Mouse (Mus musculus) urinary bladder, postnatal 4 days (tissue): Measurements from ENCODE around the gene Nrp1.

Experiments used
- DNase-seq, 2 experiments: peaks; one replicate each; pipeline ENCODE4 v3.0.0; 2021 to 2022; ENCODE audit warnings: low spot score in 2 of 2

Nrp1 gene

DNA sequence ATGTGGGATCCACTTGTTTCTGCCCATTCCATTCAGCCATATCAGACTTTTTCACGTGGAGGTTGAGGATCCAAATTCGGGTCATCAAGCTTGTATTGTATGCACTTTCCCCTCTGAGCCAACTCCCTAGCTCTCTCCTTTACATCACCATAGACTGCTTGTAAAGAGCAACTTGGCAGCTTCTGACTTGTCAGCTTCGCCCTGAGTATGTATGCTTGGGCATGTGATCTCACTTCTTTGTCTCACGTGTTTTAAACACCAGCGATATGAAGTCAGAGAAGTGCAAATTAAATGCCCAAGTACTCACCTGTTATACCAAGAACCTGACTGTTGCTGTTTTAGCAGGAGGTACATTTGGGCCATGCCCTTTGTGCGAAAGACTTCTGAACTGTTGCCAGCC, 12.6 kb downstream of the Nrp1 start:
- no peak for DNase-seq

DNA sequence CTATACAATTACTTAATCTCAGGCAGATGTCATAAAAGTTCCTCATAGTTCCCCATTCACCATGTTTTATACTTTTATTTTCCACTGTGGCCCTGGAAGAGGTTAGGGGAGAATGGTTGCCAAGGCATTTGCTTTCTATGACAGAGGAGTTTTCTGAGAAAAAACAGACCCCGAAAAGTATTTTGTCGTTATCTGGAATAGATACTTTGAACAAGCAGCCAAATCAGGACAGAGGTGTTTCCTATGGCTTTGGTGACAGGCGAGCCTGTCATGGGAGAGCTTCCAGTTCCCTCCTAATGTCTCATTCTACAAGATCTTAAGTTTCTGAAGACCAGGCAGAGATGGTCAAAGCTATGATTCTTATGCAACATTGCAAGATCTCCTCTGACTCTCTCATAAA, 13.4 kb downstream of the Nrp1 start:
- DNase-seq = no peak

DNA sequence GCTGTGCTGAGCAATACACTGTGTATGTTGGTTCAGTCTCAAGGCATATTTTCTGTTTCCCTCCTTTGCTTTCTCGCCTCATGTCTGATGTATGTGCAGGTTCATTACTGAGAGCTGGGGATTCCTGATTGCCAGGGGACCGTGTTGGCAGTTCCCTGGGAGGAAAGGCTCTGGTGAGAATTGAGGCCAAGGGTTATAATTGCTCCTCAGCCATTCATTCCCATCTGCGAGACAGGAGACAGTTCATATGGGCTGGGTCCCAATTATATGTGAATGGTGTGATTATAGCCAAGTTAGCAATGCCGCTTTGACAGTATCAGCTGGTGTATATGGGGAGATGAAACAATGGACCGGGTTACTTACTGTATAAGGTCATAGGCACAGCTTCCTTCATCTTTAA, 14.3 kb downstream of the Nrp1 start:
- no peak for DNase-seq

DNA sequence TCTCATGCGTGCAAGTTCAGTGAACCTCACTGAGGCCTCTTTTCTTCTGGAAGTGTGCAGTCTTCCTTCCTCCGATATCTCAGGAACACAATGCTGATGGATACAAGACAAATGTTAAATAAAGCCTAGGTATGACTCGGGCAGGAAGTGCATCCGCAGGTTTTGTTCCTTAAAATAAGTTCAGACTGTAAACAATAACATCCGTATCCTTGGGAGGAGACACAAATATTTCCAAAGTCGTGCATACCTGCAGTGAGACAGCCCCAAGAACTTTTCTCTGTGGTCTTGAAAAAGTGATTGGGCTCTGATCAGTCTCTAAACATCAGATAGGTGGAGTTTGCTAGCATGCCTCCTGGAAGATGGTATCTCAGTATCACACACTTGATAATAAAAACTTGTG, 15.0 kb downstream of the Nrp1 start:
- no peak for DNase-seq

DNA sequence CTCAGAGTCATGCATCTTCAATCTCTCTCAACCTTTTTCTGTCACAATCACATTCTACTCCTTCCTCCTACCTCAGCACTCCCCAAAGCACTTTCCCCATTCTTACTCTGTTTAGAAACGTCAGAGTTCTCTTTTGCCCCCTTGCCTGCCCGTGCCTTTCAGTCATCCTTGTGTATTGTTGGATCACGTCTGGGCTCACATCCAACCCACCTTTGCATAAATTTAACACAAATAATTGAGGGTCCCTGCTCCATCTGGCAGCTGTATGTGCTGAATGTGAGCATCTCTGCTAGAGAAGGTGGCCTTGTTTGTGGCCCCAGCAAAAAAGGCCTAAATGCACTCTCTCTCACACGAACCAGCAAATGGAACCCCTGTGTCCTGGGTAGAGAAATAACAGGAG, 16.9 kb downstream of the Nrp1 start:
- DNase-seq = no peak

DNA sequence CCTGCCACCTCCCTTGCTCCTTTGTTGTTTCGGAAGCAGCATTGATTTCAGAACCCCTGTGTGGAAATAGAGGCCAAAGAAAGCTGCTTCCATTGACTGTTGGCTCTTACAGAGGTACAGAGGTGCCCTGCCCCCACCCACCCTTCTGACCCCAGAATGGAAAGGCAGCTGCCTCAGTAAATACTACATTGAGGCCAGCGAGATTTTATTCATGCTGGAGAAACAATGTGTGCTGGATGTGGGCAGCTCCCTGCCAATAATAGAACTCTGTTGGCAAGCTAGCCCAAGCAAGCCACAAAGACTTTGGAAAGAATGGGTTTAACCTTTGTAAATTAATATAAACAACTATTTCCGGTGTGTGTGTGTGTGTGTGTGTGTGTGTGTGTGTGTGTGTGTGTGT, 24.8 kb downstream of the Nrp1 start:
- no peak for DNase-seq

DNA sequence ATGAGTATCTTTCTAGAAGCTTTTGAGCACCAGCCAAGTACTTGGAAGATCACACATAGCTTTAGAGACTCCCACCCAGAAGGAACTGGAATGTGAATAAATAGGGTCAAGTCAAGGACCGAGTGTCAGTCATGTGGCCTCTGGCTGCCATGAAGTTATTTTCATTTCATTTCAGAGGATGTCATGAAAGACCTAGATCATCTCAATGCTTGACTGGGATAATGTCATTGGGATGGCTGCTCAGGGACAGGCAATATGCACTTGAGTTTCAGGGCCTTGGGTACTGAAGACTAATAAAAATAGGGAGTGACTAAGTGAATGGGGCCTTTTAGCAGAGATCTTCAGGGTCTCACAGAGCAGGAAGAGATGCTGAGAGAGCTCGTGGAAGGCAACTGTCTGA, 26.0 kb downstream of the Nrp1 start:
- no peak for DNase-seq

DNA sequence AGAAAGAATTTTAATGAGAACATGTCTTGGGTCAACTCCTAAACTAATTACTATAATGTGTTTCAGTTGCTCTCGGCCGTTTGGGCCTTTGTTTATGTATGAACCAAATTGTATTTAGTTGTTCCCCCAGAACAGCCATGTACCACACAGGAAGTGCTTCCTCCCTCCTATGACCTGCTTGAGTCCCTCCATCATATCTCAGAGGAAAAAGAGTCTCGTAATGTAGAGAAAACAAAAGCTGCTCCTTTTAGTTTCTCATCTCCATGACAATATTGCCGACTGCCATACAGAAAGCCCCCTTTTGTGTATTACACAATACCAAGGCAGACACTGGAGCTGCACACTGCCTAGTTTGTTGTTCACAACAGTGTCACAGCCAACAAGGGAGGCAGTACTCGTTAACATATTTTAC, 26.5 kb downstream of the Nrp1 start:
- DNase-seq = no peak

DNA sequence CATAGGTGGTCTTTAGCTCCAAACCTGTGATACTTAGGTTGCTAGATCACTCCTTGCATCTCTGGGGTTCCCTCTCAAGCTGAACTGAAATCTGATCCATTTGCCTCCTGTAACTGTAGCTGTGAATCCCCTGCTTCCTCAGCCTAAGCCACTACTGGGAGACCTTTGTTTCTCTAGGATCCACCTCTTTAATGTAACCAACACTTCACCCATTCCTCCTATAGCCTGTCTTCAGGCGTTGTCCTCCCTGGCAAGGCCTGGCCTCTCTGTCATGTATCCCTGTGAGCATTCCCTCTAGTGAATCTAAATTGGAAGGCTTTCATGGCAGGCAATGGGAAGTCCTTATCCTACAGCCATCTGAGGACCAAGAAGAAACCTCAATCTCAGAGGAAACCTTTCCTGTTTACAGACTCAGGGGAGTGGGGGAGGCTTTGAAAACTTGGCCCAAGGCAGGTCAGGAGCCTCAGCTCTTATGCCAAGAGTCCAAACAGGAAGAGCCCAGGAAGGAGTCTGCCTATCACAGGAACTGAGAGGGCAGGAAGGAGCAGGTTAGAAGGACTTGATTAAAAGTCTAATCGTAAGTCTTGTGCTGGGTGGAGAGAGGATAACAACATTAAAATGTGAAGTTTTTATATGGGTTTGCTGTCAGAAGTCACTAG, 28.7 kb downstream of the Nrp1 start:
- no peak for DNase-seq

DNA sequence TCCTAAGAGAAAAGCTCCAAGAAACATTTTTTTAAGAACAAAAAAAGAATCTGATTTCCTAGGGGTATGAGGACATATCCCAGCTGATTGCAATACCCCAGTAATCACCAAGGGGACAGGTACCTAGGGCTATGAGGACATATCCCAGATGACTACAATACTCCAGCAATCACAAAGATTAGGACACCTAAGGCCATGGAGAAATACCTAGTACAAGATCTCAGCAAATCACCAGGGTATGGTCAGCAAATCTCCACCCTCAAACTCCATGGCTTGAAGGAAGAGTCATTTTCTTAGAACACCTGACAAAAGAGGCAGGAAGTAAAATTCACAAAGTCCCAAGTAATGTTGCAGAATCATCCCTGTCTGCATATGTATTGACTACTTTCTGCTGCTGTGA, 32.4 kb downstream of the Nrp1 start:
- DNase-seq = no peak

DNA sequence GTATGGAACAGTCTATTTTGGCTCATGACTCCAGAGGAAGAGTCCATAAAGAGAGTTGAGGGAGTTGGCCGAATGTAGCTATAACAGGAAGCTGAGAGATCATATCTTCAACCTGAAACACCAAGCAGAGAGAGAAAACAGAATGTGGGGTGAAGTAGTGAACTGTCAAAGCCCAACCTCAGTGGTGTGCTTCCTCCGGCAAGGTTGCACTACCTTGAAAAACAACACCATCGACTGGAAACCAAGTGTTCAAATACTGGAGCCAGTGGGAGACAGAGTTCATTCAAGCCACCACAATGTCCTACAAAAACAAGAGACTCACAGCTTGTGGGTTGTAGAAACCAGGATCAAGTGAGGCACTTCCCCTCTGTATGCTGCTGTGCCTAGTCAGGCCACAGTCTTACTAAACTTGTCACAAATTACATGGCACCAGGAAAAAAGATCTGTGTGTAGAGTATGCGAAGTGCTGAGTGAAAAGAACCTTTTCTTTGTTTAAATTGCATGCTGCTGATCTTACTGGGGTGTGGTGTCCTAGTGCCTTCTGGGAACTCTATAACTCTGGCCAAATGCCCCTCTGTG, 32.9 kb downstream of the Nrp1 start:
- no peak for DNase-seq

DNA sequence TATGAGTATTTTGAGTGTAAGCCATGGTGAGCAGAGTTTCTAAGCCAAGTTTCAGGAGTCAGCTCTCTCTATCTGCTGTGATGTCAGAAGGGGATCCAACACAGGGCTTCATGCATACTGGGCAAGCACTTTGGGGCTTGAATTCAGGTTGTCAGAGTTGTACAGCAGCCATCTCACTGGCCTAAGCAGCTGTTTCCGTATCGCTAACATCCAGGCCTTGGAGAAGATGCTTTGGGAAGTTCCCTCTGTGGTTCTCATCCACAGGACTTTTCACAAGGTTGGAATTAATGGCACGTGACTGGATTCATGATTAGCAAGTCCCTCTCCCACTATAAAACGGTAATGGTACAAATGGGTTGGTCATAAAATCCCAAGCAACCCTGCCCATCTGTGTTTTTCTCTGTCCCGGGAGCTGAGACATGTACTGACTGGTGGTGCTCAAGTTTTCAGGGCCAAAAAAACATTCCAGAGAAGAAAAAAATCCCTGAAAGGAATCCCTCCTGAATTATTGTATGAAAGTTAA, 36.3 kb downstream of the Nrp1 start:
- DNase-seq = no peak

DNA sequence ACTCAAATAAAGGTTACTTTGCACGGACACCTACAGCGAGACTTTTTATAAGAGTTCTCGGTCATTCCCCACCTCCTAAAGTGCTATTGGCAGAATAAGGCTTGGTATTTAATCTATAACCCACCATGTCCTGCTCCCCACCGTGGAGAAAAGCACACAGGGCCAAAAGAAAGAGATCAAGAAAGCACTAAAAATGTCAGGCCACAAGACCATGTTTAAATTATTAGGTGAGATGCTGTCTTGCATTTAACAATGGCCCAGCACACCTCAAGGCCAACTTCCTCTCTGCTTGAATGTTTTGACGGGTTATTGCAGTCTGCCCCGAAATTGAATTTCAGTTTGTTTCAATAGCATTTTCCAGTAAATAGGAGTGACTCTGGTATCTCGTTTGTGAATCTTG, 38.6 kb downstream of the Nrp1 start:
- DNase-seq = no peak

DNA sequence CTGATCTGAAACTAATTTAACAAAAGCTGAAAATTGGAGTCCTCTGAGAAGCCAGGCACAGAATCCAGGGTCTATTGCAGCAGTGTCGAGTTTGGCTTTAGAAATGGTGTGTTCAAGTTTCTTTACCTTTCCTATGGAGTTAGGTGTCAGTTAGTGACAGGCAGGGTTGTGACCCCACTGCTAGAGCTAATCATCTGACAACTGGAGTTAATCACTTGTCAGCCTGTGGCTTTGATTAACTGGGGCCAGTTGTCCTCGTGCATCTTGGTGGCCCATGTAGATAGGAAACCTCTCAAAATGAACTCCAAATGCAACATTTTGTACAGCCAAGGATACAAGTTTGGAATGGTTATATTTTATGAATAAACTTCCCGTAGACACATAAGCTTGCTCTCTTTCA, 39.0 kb downstream of the Nrp1 start:
- no peak for DNase-seq

DNA sequence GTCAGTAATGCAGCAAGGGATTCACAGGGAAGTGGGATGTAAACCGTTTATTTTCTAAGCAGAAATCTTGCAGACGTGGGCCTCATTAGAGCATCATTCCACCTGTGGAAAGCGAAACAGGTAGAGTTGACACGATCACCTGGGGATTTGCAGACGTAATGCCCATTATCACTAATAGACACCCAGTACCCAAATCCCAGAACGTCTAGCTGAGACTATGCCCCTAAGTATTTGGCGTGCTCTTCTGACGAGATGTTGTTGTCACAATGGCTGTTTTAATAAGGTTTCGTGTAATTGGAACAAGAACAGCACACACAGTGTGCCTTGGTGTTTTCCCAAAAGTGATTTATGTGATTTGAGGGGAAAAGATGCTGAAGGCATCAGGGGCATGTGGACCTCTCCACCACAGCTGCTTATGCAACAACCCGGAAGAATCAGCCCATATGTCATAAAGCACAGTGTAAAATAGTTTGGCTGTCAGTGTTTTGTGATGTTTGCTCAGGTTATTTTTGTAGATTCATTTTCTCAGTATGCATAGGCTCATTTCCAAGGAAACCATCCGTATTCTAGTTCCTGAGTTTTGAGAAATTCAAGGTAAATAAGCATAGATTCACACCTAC, 40.2 kb downstream of the Nrp1 start:
- no peak for DNase-seq

DNA sequence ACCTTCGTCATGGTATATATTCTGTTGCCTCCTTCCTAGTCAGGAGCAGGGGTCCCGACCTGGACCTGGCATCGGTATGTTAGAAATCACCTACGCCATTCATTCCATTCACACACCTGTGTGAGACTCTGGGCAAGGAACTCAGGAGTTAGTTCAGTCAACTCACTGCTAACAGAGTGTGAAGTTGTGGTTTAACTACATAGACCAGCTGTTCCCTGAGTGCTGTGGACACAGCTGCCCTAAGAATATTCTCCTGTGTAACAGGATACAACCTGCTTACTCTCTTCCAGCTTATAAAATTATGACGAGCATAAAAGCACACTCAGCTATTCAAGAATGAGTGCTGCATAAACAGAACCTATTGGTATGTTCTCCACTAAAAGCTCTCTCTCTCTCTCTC, 41.9 kb downstream of the Nrp1 start:
- DNase-seq = no peak

DNA sequence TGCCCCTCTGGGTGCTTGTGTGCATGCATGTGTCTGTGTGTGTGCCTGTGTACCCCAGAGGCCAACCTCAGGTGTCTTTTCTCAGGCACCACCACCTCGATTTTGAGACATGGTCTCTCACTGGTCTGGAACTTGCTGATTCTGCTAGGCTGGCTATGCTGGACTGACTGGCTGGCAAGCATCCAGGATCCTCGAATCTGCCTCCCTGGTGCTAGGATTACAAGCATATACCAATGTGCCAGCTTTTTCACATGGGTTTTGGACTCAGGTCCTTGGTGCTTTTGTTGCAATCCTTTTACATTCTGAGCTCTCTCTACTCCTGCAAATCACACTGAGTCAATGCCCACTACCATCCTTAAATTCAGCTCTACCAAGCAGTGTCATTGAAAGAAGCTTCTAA, 46.5 kb downstream of the Nrp1 start:
- DNase-seq = no peak

DNA sequence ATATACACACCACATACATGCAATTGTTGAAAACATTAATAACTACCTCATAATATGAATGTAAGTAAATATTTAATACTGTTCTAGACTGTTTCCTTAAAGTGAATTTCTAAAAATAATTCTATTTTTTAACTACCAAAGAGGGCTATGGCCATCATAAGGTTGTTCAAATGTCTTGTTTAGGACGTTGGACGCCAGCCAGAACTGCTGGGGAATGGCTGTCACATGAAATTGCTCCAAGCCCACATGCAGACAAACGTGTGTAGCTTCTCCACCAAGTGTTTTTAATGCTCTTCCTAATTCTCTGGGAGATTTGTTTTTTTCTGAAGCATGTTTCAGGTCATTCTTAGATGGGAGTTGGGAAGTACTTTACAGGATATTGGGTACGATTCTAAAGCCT, 55.0 kb downstream of the Nrp1 start:
- DNase-seq = no peak

DNA sequence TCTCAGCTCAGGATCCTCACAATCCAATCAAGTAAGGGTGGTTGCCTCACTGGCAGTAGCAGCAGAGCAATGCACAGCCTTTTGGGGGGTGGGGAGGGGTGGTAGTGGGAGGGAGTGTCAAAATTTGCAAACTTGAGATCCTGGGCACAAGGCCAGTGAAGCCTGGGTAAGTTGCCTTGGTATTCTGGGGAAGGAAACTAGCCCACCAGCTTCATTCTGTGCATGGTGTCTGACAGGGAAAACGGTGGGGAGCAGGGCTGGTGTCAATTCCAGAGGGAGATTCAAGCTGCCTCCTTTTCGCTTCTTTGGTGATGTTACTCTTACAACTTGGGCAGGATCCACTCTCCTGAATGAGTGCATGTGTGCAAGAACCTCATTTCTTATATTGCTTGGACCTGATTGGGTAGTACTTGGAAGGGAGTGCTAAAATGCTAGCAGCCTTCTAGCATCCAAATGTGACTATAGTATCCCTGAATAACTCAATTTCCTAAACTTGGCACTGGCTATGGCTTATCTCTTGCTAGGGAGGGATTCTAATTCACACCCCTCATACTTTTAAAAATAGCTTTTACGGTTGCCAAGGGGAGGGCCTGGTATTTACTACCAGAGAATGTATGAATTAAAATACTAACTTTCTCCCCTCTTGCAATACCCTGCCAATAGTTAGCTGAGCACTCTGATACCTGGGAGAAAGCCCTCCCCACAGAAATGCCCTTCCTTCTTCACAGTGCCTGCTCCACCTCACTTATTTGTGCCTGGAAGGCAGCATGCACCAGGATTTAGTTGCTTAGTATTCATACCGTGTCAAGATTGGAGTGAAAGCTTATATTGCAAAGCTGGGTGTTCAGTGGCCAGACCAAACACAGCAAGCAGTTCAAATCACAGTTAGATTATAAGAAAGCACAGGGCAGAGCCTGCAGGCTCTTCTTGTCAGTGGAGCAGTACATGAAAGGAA, 57.6 kb downstream of the Nrp1 start:
- no peak for DNase-seq

DNA sequence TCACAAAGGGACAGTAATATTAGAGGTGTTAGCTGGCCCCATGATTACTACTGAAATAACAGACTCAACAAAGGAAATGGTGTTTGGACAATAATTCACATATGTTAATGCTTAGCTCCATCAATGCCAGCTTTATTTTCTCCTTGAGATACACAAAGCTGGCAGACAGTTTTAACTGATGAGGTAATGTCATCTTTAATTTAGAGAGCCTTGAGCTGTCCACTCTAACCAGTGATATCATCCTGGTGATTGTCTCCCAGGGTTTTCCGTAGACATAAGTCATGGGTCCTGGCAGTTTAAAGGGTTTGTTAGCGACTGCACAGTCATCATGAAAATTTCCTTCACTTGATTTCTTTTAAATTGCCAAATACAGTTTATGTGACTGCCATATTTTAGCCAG, 58.5 kb downstream of the Nrp1 start:
- no peak for DNase-seq

DNA sequence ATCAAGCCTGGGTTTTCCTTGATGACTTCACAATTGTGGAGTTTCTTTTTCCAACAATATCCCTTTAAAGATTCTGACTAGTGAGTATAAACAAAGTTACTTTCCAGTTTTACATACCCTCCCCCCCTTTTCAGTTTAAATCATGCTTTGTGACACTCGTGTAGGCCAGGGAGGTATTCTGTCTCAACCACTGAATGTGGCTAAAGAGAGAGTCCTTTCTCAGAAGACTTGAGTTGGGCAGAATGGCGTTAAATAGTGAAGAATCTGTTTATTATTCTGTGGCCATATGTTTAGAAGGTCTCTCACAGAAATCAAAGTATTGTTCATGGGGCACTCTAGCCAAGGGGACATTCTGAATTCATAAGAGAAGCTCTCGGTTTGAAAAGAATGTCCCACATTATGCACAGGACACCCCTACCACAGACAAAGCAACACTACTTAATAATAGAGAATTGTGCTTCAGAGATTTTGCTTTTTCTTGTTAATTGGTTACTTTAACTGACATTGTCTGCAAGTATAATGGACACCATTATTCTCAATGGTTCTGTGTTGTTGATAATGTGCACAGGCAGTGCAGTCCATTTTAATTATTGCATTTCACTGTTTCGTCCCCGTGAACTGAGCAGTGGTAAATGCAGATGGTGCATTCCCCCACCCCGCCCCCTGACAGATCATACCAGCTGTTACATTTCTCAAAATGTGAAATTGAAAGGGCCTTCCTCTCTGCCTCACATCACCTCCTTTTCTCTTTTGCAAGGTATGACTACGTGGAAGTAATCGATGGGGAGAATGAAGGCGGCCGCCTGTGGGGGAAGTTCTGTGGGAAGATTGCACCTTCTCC, 59.8 kb downstream of the Nrp1 start:
- DNase-seq = no peak
